Mouse (Mus musculus): ENCODE results near the gene Bfsp2. TPM values are rescaled to one million over a fixed set of nuclear protein-coding genes. Genes with fewer than 3 reads are reported as not detected.
A peak's percentile ranks its signal among the peaks of the same experiment; 100 is the strongest.

The Bfsp2 gene
- polyA plus RNA-seq, 1 experiment from 2014 or later = 2.4 TPM

GRCm38 (mm10) chr9:103437104-103437503 is 43.1 kb downstream of the Bfsp2 start:
- DNase-seq (ENCODE audit: low spot score) (no peak), ATAC-seq (replicated peaks; ENCODE audit: insufficient number of reproducible peaks, low FRiP score, low TSS enrichment, low read depth) (no peak)
- H3K27ac ChIP-seq (replicated peaks; ENCODE audit: low read depth, low read length) = no peak overlapping the region
- 0 out of 2 replicates have a peak, but pooled peaks cover 2% of the 10 kb centered on the region for H3K4me1 ChIP-seq (ENCODE audit: control insufficient read depth, insufficient read depth, low read length)
- H3K36me3 ChIP-seq (replicated peaks; ENCODE audit: control insufficient read depth, insufficient read depth, low read depth, low read length) = no peaks in the 10 kb centered on the region
- no peak overlapping the region for H3K4me2 ChIP-seq (ENCODE audit: low read depth, low read length)
- no peaks in the 10 kb centered on the region for H3K27me3 ChIP-seq (ENCODE audit: control insufficient read depth, insufficient read depth, low read length)
- 86% methylated on average over 5 of the region's 5 CpGs for WGBS
- H3K9ac ChIP-seq (replicated peaks; ENCODE audit: low read length) = no peak overlapping the region
- no peak overlapping the region for H3K4me3 ChIP-seq (ENCODE audit: low read depth, low read length)
- no peaks in the 10 kb centered on the region for H3K9me3 ChIP-seq (replicated peaks; ENCODE audit: control insufficient read depth, low read length)

- H3K9ac ChIP-seq (replicated peaks; ENCODE audit: low read length) = no peak overlapping the region
- no peaks in the 10 kb centered on the region for H3K36me3 ChIP-seq (replicated peaks; ENCODE audit: control insufficient read depth, insufficient read depth, low read depth, low read length)
- no peaks in the 10 kb centered on the region for H3K9me3 ChIP-seq (replicated peaks; ENCODE audit: control insufficient read depth, low read length)
- H3K27me3 ChIP-seq (ENCODE audit: control insufficient read depth, insufficient read depth, low read length) = no peaks in the 10 kb centered on the region
- ATAC-seq (replicated peaks; ENCODE audit: insufficient number of reproducible peaks, low FRiP score, low TSS enrichment, low read depth) (0 out of 2 replicates have a peak, but pooled peaks have one; percentile 19), DNase-seq (ENCODE audit: low spot score) (peak; percentile 47)
- H3K4me1 ChIP-seq (ENCODE audit: control insufficient read depth, insufficient read depth, low read length) = 0 out of 2 replicates have a peak, but pooled peaks cover 2% of the 10 kb centered on the region
- 45% methylated on average over 4 of the region's 4 CpGs for WGBS
- no peak overlapping the region for H3K4me2 ChIP-seq (ENCODE audit: low read depth, low read length)
- H3K4me3 ChIP-seq (ENCODE audit: low read depth, low read length) = no peak overlapping the region
- no peak overlapping the region for H3K27ac ChIP-seq (replicated peaks; ENCODE audit: low read depth, low read length)
Observed at GRCm38 (mm10) chr9:103434116-103434515, 46.1 kb downstream of the Bfsp2 start.

DNA sequence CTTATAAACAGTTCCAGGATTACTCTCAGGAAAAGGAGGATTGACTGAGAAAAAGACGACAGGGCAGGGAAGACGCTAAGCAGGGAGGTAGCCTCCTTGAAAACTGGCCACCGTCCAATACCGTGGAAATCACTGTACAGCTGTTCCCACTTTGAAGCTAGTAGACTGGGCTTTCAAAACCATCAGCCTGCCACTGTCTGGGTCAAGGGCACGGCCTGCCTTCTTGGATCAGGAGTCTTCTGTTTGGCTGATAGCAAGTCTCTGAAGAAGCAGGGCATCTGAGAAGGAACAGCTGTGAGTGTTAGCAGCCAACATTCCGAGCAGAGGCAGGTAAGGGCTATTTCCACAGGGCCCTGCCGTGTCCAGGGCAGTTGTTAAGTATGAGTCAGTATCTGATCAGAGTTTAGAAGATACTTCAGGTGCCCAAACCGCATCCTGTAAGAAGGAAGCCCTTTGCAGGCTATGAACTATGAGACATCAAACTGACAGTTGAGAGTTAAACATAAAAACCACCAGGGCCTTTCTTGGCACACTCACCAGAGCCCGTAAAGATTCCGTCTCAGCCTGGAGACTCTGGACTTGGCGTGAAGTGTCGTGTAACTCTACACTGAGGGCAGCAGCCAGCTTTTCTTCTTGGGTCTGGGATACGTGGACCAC is 48.0 kb downstream of the Bfsp2 start:
- peak; percentile 59 for DNase-seq (ENCODE audit: low spot score)
- no peak overlapping the region for H3K4me2 ChIP-seq (ENCODE audit: low read depth, low read length)

DNA sequence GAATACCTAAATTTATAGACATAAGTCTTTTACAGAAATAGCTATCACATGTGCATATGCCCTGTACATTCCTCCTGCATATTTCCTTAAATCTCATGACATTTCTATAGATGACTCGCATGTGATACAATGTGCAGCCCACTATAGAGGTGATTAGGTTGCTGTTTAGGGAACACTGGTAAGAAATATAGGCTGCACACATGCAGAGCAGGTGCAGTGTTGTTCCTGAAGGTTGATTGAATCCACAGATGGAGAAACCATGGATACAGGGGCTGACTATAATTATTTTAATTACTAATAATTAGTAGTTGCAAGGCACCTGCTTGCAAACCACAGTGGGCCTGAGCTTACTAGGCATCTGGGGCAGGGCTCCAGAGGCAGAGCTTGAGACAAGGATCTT is 48.5 kb downstream of the Bfsp2 start:
- DNase-seq (ENCODE audit: low spot score) = peak; percentile 25
- Histone ChIP-seq H3K9me3 (replicated peaks; ENCODE audit: control insufficient read depth, low read length) (no peaks in the 10 kb centered on the region), H3K4me3 (ENCODE audit: low read depth, low read length) (no peak overlapping the region), H3K36me3 (replicated peaks; ENCODE audit: control insufficient read depth, insufficient read depth, low read depth, low read length) (no peaks in the 10 kb centered on the region), H3K4me2 (ENCODE audit: low read depth, low read length) (no peak overlapping the region), H3K27ac (replicated peaks; ENCODE audit: low read depth, low read length) (no peak overlapping the region), H3K9ac (replicated peaks; ENCODE audit: low read length) (no peak overlapping the region), H3K27me3 (ENCODE audit: control insufficient read depth, insufficient read depth, low read length) (no peaks in the 10 kb centered on the region), H3K4me1 (ENCODE audit: control insufficient read depth, insufficient read depth, low read length) (0 out of 2 replicates have a peak, but pooled peaks cover 2% of the 10 kb centered on the region)
- no peak; the same call in 1 of the 2 replicates for ATAC-seq (replicated peaks; ENCODE audit: insufficient number of reproducible peaks, low FRiP score, low TSS enrichment, low read depth)
- 61% methylated on average over 1 of the region's 1 CpGs for WGBS

More for the DNA sequence above, 48.0 kb downstream of the Bfsp2 start:
- H3K36me3 ChIP-seq (replicated peaks; ENCODE audit: control insufficient read depth, insufficient read depth, low read depth, low read length) = no peaks in the 10 kb centered on the region
- H3K27ac ChIP-seq (replicated peaks; ENCODE audit: low read depth, low read length) = no peak overlapping the region; the same call in 1 of the 2 replicates
- H3K27me3 ChIP-seq (ENCODE audit: control insufficient read depth, insufficient read depth, low read length) = no peaks in the 10 kb centered on the region
- H3K4me1 ChIP-seq (ENCODE audit: control insufficient read depth, insufficient read depth, low read length) = 0 out of 2 replicates have a peak, but pooled peaks cover 2% of the 10 kb centered on the region
- no peaks in the 10 kb centered on the region for H3K9me3 ChIP-seq (replicated peaks; ENCODE audit: control insufficient read depth, low read length)
- no peak for ATAC-seq (replicated peaks; ENCODE audit: insufficient number of reproducible peaks, low FRiP score, low TSS enrichment, low read depth)
- no peak overlapping the region for H3K4me3 ChIP-seq (ENCODE audit: low read depth, low read length)
- H3K9ac ChIP-seq (replicated peaks; ENCODE audit: low read length) = no peak overlapping the region
- 46% methylated on average over 13 of the region's 13 CpGs for WGBS

GRCm38 (mm10) chr9:103430431-103431220 is 49.6 kb downstream of the Bfsp2 start:
- 82% methylated on average over 13 of the region's 13 CpGs for WGBS
- DNase-seq (ENCODE audit: low spot score) (no peak), ATAC-seq (replicated peaks; ENCODE audit: insufficient number of reproducible peaks, low FRiP score, low TSS enrichment, low read depth) (no peak)
- Histone ChIP-seq H3K27ac (replicated peaks; ENCODE audit: low read depth, low read length) (no peak overlapping the region), H3K4me2 (ENCODE audit: low read depth, low read length) (no peak overlapping the region), H3K9ac (replicated peaks; ENCODE audit: low read length) (no peak overlapping the region), H3K9me3 (replicated peaks; ENCODE audit: control insufficient read depth, low read length) (no peaks in the 10 kb centered on the region), H3K27me3 (ENCODE audit: control insufficient read depth, insufficient read depth, low read length) (no peaks in the 10 kb centered on the region), H3K4me1 (ENCODE audit: control insufficient read depth, insufficient read depth, low read length) (0 out of 2 replicates have a peak, but pooled peaks cover 2% of the 10 kb centered on the region), H3K36me3 (replicated peaks; ENCODE audit: control insufficient read depth, insufficient read depth, low read depth, low read length) (no peaks in the 10 kb centered on the region), H3K4me3 (ENCODE audit: low read depth, low read length) (no peak overlapping the region)

DNA sequence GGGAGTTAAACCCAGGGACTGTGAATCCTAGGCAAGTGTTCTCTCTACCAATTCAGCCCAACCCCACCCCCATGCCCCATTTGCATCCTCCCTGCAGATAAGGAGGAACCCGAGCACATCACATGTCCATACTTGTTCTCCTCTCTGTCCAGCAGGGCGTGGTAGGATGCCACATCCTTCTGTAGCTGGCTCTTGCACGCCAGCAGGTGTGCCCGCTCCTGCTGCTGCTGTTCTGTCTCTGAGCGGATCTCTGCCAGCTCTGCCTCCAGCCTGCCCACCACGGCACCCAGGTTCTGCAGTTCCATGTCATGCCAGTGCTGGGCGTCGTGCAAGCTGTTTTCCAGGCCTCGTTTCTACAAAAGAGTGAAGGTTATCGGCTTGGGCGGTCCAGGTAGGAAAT is 53.8 kb downstream of the Bfsp2 start:
- no peak overlapping the region for H3K27ac ChIP-seq (replicated peaks; ENCODE audit: low read depth, low read length)
- H3K4me3 ChIP-seq (ENCODE audit: low read depth, low read length) = no peak overlapping the region
- no peak overlapping the region for H3K9ac ChIP-seq (replicated peaks; ENCODE audit: low read length)
- H3K36me3 ChIP-seq (replicated peaks; ENCODE audit: control insufficient read depth, insufficient read depth, low read depth, low read length) = no peaks in the 10 kb centered on the region
- WGBS = 75% methylated on average over 11 of the region's 11 CpGs
- H3K9me3 ChIP-seq (replicated peaks; ENCODE audit: control insufficient read depth, low read length) = no peaks in the 10 kb centered on the region
- H3K27me3 ChIP-seq (ENCODE audit: control insufficient read depth, insufficient read depth, low read length) = no peaks in the 10 kb centered on the region
- H3K4me1 ChIP-seq (ENCODE audit: control insufficient read depth, insufficient read depth, low read length) = no peaks in the 10 kb centered on the region
- ATAC-seq (replicated peaks; ENCODE audit: insufficient number of reproducible peaks, low FRiP score, low TSS enrichment, low read depth) (no peak), DNase-seq (ENCODE audit: low spot score) (no peak)
- no peak overlapping the region for H3K4me2 ChIP-seq (ENCODE audit: low read depth, low read length)

DNA sequence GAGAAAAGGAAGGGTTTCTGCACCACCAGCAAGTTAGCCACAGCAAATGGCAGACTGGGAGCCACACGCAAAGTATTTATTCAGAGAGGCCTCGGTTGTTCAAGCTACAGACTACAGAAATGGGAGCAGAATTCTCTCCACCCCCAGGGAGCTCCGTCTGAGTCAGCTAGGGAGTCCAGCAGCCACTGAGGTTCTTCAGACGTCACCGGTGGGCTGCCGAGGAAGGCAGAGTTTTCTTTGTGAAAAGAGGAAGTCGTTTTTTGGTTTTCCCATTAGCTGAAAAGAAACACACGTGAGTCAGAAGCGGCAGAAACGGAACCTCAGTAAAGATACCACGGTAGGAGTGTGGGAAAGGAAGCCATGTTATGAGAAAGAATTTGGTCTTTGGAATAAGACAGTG is 55.4 kb downstream of the Bfsp2 start:
- 75% methylated on average over 11 of the region's 11 CpGs for WGBS
- no peak for ATAC-seq (replicated peaks; ENCODE audit: insufficient number of reproducible peaks, low FRiP score, low TSS enrichment, low read depth)
- H3K9ac ChIP-seq (replicated peaks; ENCODE audit: low read length) = no peak overlapping the region
- H3K4me1 ChIP-seq (ENCODE audit: control insufficient read depth, insufficient read depth, low read length) = no peaks in the 10 kb centered on the region
- H3K27ac ChIP-seq (replicated peaks; ENCODE audit: low read depth, low read length) = no peak overlapping the region
- DNase-seq (ENCODE audit: low spot score) = no peak
- no peak overlapping the region for H3K4me3 ChIP-seq (ENCODE audit: low read depth, low read length)
- no peak overlapping the region for H3K4me2 ChIP-seq (ENCODE audit: low read depth, low read length)
- no peaks in the 10 kb centered on the region for H3K9me3 ChIP-seq (replicated peaks; ENCODE audit: control insufficient read depth, low read length)
- H3K27me3 ChIP-seq (ENCODE audit: control insufficient read depth, insufficient read depth, low read length) = no peaks in the 10 kb centered on the region
- H3K36me3 ChIP-seq (replicated peaks; ENCODE audit: control insufficient read depth, insufficient read depth, low read depth, low read length) = no peaks in the 10 kb centered on the region

- ATAC-seq (replicated peaks; ENCODE audit: insufficient number of reproducible peaks, low FRiP score, low TSS enrichment, low read depth) (no peak), DNase-seq (ENCODE audit: low spot score) (no peak)
- no peak overlapping the region for H3K27ac ChIP-seq (replicated peaks; ENCODE audit: low read depth, low read length)
- no peak overlapping the region for H3K4me2 ChIP-seq (ENCODE audit: low read depth, low read length)
- H3K4me1 ChIP-seq (ENCODE audit: control insufficient read depth, insufficient read depth, low read length) = no peaks in the 10 kb centered on the region
- no peak overlapping the region for H3K4me3 ChIP-seq (ENCODE audit: low read depth, low read length)
- H3K9ac ChIP-seq (replicated peaks; ENCODE audit: low read length) = no peak overlapping the region
- WGBS = 82% methylated on average over 7 of the region's 8 CpGs
- H3K9me3 ChIP-seq (replicated peaks; ENCODE audit: control insufficient read depth, low read length) = no peaks in the 10 kb centered on the region
- no peaks in the 10 kb centered on the region for H3K27me3 ChIP-seq (ENCODE audit: control insufficient read depth, insufficient read depth, low read length)
- no peaks in the 10 kb centered on the region for H3K36me3 ChIP-seq (replicated peaks; ENCODE audit: control insufficient read depth, insufficient read depth, low read depth, low read length)
Observed at GRCm38 (mm10) chr9:103423951-103424350, 56.3 kb downstream of the Bfsp2 start.

Measured in embryonic facial prominence, embryonic 11.5 days (tissue).